In genomic region chr7:45568601-45569473, GRCm38 (mm10) we compare ENCODE assay signal across 9 mouse cellular contexts. TPM values are rescaled to one million over a fixed set of nuclear protein-coding genes. Genes with fewer than 3 reads are reported as not detected.
A peak's percentile ranks its signal among the peaks of the same experiment; 100 is the strongest.
DNase-seq lines count a peak whose midpoint lies in the region; ATAC-seq lines count a peak whose summit lies in the region.
"Had no signal": no experiment of that assay in that cellular context is flagged by ENCODE, and none has a peak within 500 bp of the region (broad histone marks: within the 10 kb centered on the region; RNA-seq: fewer than 3 reads in every experiment).

No protein-coding gene starts in this region.

- H3K9me3 ChIP-seq in lung, embryonic 16.5 days (ENCODE audit: control insufficient read depth, low read length), result no peaks in the 10 kb centered on the region
- no peaks in the 10 kb centered on the region for H3K9me3 ChIP-seq in embryonic facial prominence, embryonic 12.5 days
- no peaks in the 10 kb centered on the region for H3K9me3 ChIP-seq in limb, embryonic 12.5 days
- H3K9me3 ChIP-seq in neural tube, embryonic 15.5 days (replicated peaks), result no peaks in the 10 kb centered on the region

- no peak for DNase-seq in lung, postnatal 10 days
- DNase-seq in layer of hippocampus, postnatal 10 days (ENCODE audit: low spot score in 2 of 2), result no peak
- DNase-seq in adrenal gland, postnatal 10 days, result no peak
- no peak for DNase-seq in spleen, postnatal 10 days (ENCODE audit: low spot score in 2 of 2)

- peak overlapping the region; percentile 59 for H3K9ac ChIP-seq in lung, embryonic 16.5 days (ENCODE audit: low read length)
- 0 out of 2 replicates have a peak overlapping the region, but pooled peaks have one; percentile 21 for H3K9ac ChIP-seq in embryonic facial prominence, embryonic 12.5 days
- no peak overlapping the region for H3K9ac ChIP-seq in limb, embryonic 12.5 days (replicated peaks)
- peak overlapping the region; percentile 50 for H3K9ac ChIP-seq in neural tube, embryonic 15.5 days (replicated peaks)

- H3K27me3 ChIP-seq in lung, embryonic 16.5 days (ENCODE audit: control insufficient read depth, insufficient read depth, low read depth, low read length), result no peaks in the 10 kb centered on the region
- H3K27me3 ChIP-seq in embryonic facial prominence, embryonic 12.5 days, result no peaks in the 10 kb centered on the region
- no peaks in the 10 kb centered on the region for H3K27me3 ChIP-seq in limb, embryonic 12.5 days
- H3K27me3 ChIP-seq in neural tube, embryonic 15.5 days (replicated peaks), result no peaks in the 10 kb centered on the region

- ATAC-seq in lung, embryonic 16.5 days (ENCODE audit: low read depth), result peak; percentile 10; the same call in 1 of the 2 replicates
- ATAC-seq in embryonic facial prominence, embryonic 12.5 days (ENCODE audit: insufficient number of reproducible peaks, insufficient read depth, low FRiP score, low TSS enrichment), result no peak
- ATAC-seq in limb, embryonic 12.5 days (ENCODE audit: insufficient number of reproducible peaks, insufficient read depth, low FRiP score, low TSS enrichment, low read depth), result no peak; the same call in 1 of the 2 replicates
- ATAC-seq in neural tube, embryonic 15.5 days (ENCODE audit: low FRiP score), result peak; percentile 25; the same call in 1 of the 2 replicates

- H3K4me1 ChIP-seq in lung, embryonic 16.5 days (replicated peaks; ENCODE audit: control insufficient read depth, insufficient read depth, low read length), result peaks cover 30% of the 10 kb centered on the region
- peaks cover 20% of the 10 kb centered on the region for H3K4me1 ChIP-seq in embryonic facial prominence, embryonic 12.5 days
- H3K4me1 ChIP-seq in limb, embryonic 12.5 days (replicated peaks), result peaks cover 25% of the 10 kb centered on the region
- peaks cover 39% of the 10 kb centered on the region for H3K4me1 ChIP-seq in neural tube, embryonic 15.5 days

- H3K4me3 ChIP-seq in lung, embryonic 16.5 days (ENCODE audit: low read length), result peak overlapping the region; percentile 53
- peak overlapping the region; percentile 42 for H3K4me3 ChIP-seq in embryonic facial prominence, embryonic 12.5 days
- peak overlapping the region; percentile 42 for H3K4me3 ChIP-seq in limb, embryonic 12.5 days (replicated peaks)
- peak overlapping the region; percentile 53 for H3K4me3 ChIP-seq in neural tube, embryonic 15.5 days (replicated peaks)

- peak overlapping the region; percentile 77 for H3K27ac ChIP-seq in lung, embryonic 16.5 days (ENCODE audit: low read length)
- H3K27ac ChIP-seq in embryonic facial prominence, embryonic 12.5 days, result peak overlapping the region; percentile 83
- peak overlapping the region; percentile 88 for H3K27ac ChIP-seq in limb, embryonic 12.5 days
- peak overlapping the region; percentile 88 for H3K27ac ChIP-seq in neural tube, embryonic 15.5 days (replicated peaks)

- peak overlapping the region; percentile 65 for H3K4me2 ChIP-seq in lung, embryonic 16.5 days (ENCODE audit: low read depth, low read length)
- H3K4me2 ChIP-seq in embryonic facial prominence, embryonic 12.5 days (replicated peaks), result peak overlapping the region; percentile 64
- peak overlapping the region; percentile 63 for H3K4me2 ChIP-seq in limb, embryonic 12.5 days
- H3K4me2 ChIP-seq in neural tube, embryonic 15.5 days, result peak overlapping the region; percentile 85

- no peaks in the 10 kb centered on the region for H3K36me3 ChIP-seq in lung, embryonic 16.5 days (ENCODE audit: control insufficient read depth, insufficient read depth, low read length)
- no peaks in the 10 kb centered on the region for H3K36me3 ChIP-seq in embryonic facial prominence, embryonic 12.5 days
- H3K36me3 ChIP-seq in limb, embryonic 12.5 days, result no peaks in the 10 kb centered on the region
- H3K36me3 ChIP-seq in neural tube, embryonic 15.5 days, result no peaks in the 10 kb centered on the region

- 71% methylated on average over 10 of the region's 10 CpGs for WGBS in lung, embryonic 16.5 days
- 75% methylated on average over 10 of the region's 10 CpGs for WGBS in embryonic facial prominence, embryonic 12.5 days
- WGBS in limb, embryonic 12.5 days, result 82% methylated on average over 10 of the region's 10 CpGs
- WGBS in neural tube, embryonic 15.5 days, result 80% methylated on average over 10 of the region's 10 CpGs

RNA-seq across cellular contexts. Expression of gene Bcat2, which starts 1.1 kb away (rescaled TPM):
- polyA plus RNA-seq in lung, embryonic 16.5 days (2015; fragmentation: Nextera tagmentation; extraction: Ambion mirVana), result 59.5 and 60.0 TPM in 2 replicates
- polyA plus RNA-seq in embryonic facial prominence, embryonic 12.5 days (2016; fragmentation: Nextera tagmentation; extraction: Ambion mirVana), result 49.9 and 59.3 TPM in 2 replicates
- polyA plus RNA-seq in limb, embryonic 12.5 days (2016; fragmentation: Nextera tagmentation; extraction: Ambion mirVana), result 50.4 and 56.5 TPM in 2 replicates
- 25.4 and 31.9 TPM in 2 replicates for polyA plus RNA-seq in neural tube, embryonic 15.5 days (2015; fragmentation: Nextera tagmentation; extraction: Ambion mirVana)
- total RNA-seq in layer of hippocampus, postnatal 10 days (2021), result 10 to 100 TPM; 20.8 to 22.9 TPM
- 100 to 1,000 TPM; 114 to 118 TPM for total RNA-seq in adrenal gland, postnatal 10 days (2021)

RNA-seq across cellular contexts. Expression of gene Hsd17b14, which starts 14.1 kb away (rescaled TPM):
- polyA plus RNA-seq in lung, embryonic 16.5 days (2015; fragmentation: Nextera tagmentation; extraction: Ambion mirVana), result 0.72 and 0.84 TPM in 2 replicates
- 0.56 and 1.5 TPM in 2 replicates for polyA plus RNA-seq in embryonic facial prominence, embryonic 12.5 days (2016; fragmentation: Nextera tagmentation; extraction: Ambion mirVana)
- 0.55 and 1.1 TPM in 2 replicates for polyA plus RNA-seq in limb, embryonic 12.5 days (2016; fragmentation: Nextera tagmentation; extraction: Ambion mirVana)
- polyA plus RNA-seq in neural tube, embryonic 15.5 days (2015; fragmentation: Nextera tagmentation; extraction: Ambion mirVana), result 0.93 TPM in 1 of 2 replicates, not detected in the other
- not detected for total RNA-seq in layer of hippocampus, postnatal 10 days (2021)
- 1 to 10 TPM in 1 of 2 experiments, under 1 TPM in 1; 0.93 to 1.4 TPM for total RNA-seq in adrenal gland, postnatal 10 days (2021)
- total RNA-seq: neutrophil, adult 5-6 weeks had no signal

RNA-seq across cellular contexts. Expression of gene Plekha4, which starts 42.7 kb away (rescaled TPM):
- polyA plus RNA-seq in lung, embryonic 16.5 days (2015; fragmentation: Nextera tagmentation; extraction: Ambion mirVana), result 2.3 and 3.4 TPM in 2 replicates
- polyA plus RNA-seq in embryonic facial prominence, embryonic 12.5 days (2016; fragmentation: Nextera tagmentation; extraction: Ambion mirVana), result 3.0 and 3.2 TPM in 2 replicates
- polyA plus RNA-seq in limb, embryonic 12.5 days (2016; fragmentation: Nextera tagmentation; extraction: Ambion mirVana), result 1.4 TPM in 2 replicates
- 4.3 and 4.7 TPM in 2 replicates for polyA plus RNA-seq in neural tube, embryonic 15.5 days (2015; fragmentation: Nextera tagmentation; extraction: Ambion mirVana)
- total RNA-seq in layer of hippocampus, postnatal 10 days (2021), result under 1 TPM; 0.80 to 0.94 TPM
- 1 to 10 TPM; 5.4 to 9.2 TPM for total RNA-seq in adrenal gland, postnatal 10 days (2021)

RNA-seq across cellular contexts. Expression of gene Ppp1r15a, which starts 42.8 kb away (rescaled TPM):
- polyA plus RNA-seq in lung, embryonic 16.5 days (2015; fragmentation: Nextera tagmentation; extraction: Ambion mirVana), result 22.4 and 29.0 TPM in 2 replicates
- 24.1 and 25.6 TPM in 2 replicates for polyA plus RNA-seq in embryonic facial prominence, embryonic 12.5 days (2016; fragmentation: Nextera tagmentation; extraction: Ambion mirVana)
- polyA plus RNA-seq in limb, embryonic 12.5 days (2016; fragmentation: Nextera tagmentation; extraction: Ambion mirVana), result 26.0 and 27.1 TPM in 2 replicates
- polyA plus RNA-seq in neural tube, embryonic 15.5 days (2015; fragmentation: Nextera tagmentation; extraction: Ambion mirVana), result 17.8 and 18.4 TPM in 2 replicates
- 10 to 100 TPM; 23.6 to 29.3 TPM for total RNA-seq in layer of hippocampus, postnatal 10 days (2021)
- total RNA-seq in adrenal gland, postnatal 10 days (2021), result 10 to 100 TPM; 28.0 to 48.2 TPM

RNA-seq across cellular contexts. Expression of gene Fgf21, which starts 46.5 kb away (rescaled TPM):
- polyA plus RNA-seq in lung, embryonic 16.5 days (2015; fragmentation: Nextera tagmentation; extraction: Ambion mirVana), result 0.16 and 0.91 TPM in 2 replicates
- polyA plus RNA-seq in embryonic facial prominence, embryonic 12.5 days (2016; fragmentation: Nextera tagmentation; extraction: Ambion mirVana), result 0.17 TPM in 1 of 2 replicates, not detected in the other
- polyA plus RNA-seq in limb, embryonic 12.5 days (2016; fragmentation: Nextera tagmentation; extraction: Ambion mirVana), result not detected in 2 replicates
- 0.17 and 2.3 TPM in 2 replicates for polyA plus RNA-seq in neural tube, embryonic 15.5 days (2015; fragmentation: Nextera tagmentation; extraction: Ambion mirVana)
- not detected for total RNA-seq in layer of hippocampus, postnatal 10 days (2021)
- 10 to 100 TPM in 1 of 2 experiments, 1 to 10 TPM in 1; 1.3 to 21.9 TPM for total RNA-seq in adrenal gland, postnatal 10 days (2021)
- total RNA-seq: neutrophil, adult 5-6 weeks had no signal

Comparison
In these comparisons a context has a peak if more than half of its experiments do, and no peak if none do; other contexts are left out.
1. ATAC-seq: peak in lung, embryonic 16.5 days (single experiment) and neural tube, embryonic 15.5 days (single experiment); none in embryonic facial prominence, embryonic 12.5 days (single experiment) and limb, embryonic 12.5 days (single experiment).
2. Peak in every context shown above with its lines, with median percentiles within 50 percentile points of each other: H3K27ac ChIP-seq, H3K4me2 ChIP-seq and H3K4me3 ChIP-seq.